Mouse (Mus musculus) lung, adult 2 months (tissue): ENCODE results near the gene Cenpb.

Experiments used
- CTCF ChIP-seq: fragments of 200-500 bp; IDR thresholded peaks from 2 replicates; pipeline ENCODE4 v1.5.1; 2011; ENCODE audit warnings: mild to moderate bottlenecking, low read length, control low read depth; ENCODE audit not compliant: insufficient read depth
- POLR2A ChIP-seq: fragments of 200-500 bp; IDR thresholded peaks from 2 replicates; pipeline ENCODE4 v1.6.1; 2011; ENCODE audit warnings: low read depth, mild to moderate bottlenecking, control low read depth, low read length, borderline replicate concordance; ENCODE audit errors: extremely low read depth

DNA sequence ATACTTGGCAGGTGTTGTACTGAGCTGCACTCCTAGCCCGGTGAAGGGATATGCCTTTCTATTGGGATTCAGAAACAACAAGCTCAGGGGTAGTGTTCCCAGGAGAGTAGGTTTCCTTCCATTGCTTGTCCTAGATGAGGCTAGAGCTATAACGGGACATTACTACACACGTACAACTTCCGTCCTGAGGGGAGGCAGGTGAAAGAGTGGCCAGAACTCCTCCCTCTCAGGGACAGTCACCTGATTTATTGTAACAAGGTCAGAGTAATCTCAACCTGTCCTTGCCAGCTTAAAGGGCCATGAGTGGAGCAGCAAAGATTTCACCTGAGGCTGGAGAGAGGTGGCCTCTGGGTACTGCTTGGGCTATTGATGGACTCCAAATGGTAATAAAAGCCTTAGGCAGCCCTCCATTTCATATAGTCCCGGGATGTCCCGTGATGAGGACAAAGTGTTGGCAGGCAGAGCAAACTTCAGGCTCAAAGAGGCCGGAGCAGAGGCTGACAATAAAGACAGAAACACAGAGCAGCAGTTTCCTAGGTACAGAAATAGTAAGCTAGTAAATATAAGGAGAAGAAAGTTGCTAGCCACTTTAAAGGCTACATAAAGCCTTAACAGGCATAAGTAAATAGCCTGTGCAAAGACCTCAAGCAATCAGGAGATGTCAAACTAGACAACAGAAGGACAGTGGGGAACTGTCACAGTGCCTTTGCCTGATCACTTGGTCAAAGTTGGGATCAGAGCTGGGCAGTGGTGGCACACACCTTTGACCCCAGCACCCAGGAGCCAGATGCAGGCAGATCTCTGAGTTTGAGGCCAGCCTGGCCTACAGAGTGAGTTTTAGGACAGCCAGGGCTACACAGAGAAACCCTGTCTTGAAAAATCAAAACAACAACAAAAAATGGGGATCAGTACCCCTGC lies 36.3 kb upstream of the Cenpb start:
- no peak for TF ChIP-seq POLR2A
- TF ChIP-seq CTCF, result no peak
